Mouse (Mus musculus) C2C12 (cell line): ENCODE results near the gene Carhsp1.

Source experiments
- CEBPB ChIP-seq: IDR thresholded peaks from one replicate; pipeline ENCODE4 v1.6.1; 2011; ENCODE audit warnings: low read depth, mild to moderate bottlenecking, control low read depth, moderate library complexity
- CTCF ChIP-seq: IDR thresholded peaks from one replicate; pipeline ENCODE4 v1.5.1; 2011; ENCODE audit not compliant: control insufficient read depth, insufficient read depth, insufficient read length
- MYOD1 ChIP-seq: IDR thresholded peaks from one replicate; pipeline ENCODE4 v1.6.1; 2011; ENCODE audit warnings: low read depth; ENCODE audit not compliant: control insufficient read depth, insufficient read length
- USF1 ChIP-seq: IDR thresholded peaks from one replicate; pipeline ENCODE4 v1.6.1; 2011; ENCODE audit warnings: low read depth, mild to moderate bottlenecking, control low read depth, moderate library complexity

DNA sequence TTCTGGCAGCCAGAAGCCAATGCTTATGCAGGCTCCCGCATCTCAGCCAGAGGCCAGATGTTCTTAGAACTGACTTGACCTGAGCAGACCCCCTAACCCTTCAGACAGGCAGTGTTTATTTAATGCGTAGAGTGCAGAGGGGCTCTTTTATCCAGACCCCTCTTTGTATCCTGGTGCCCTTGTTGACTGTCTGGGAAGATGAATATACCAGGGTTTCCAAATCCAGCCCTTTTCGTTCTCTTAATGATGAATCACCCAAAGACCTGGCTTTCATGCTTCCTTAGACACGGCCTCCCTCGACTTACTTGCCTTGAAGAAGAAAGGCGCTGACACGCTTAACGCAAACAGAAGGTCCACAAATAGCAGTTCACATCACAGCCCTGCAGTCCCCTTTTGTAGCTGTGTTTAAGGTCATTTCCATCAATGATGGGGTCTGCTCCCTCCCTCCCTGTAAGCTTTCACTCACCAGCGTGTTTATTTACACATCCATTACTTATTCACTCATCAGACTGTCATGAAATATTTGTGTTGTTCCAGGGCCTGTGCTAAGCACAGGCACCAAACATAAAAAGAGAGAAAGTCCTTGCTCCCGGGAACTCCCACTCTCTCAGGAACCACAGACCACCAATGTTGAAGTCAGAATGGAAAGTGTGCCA, 52.2 kb downstream of the Carhsp1 start:
- TF ChIP-seq USF1, result no peak
- no peak for TF ChIP-seq CTCF
- TF ChIP-seq CEBPB, result no peak
- no peak for TF ChIP-seq MYOD1
